Mouse (Mus musculus) kidney, postnatal 0 days (tissue): Measurements from ENCODE around the gene Gm21987. TPM values are rescaled to one million over a fixed set of nuclear protein-coding genes. Genes with fewer than 3 reads are reported as not detected.

Experiments used
- ATAC-seq: fragments of 200-750 bp; cut with Nextera tagmentation; replicated peaks from 2 replicates; pipeline ENCODE4 v1.8.0; 2017; ENCODE audit warnings: low read depth, moderate number of reproducible peaks, moderate TSS enrichment, moderate library complexity; ENCODE audit not compliant: low FRiP score
- DNase-seq: peaks from one replicate; pipeline ENCODE4 v3.0.0-alpha.2; 2016; ENCODE audit warnings: low spot score
- H3K27ac ChIP-seq: fragments of 300-500 bp; sonication (generic); 2 replicates; pipeline ENCODE4 v1.5.1; 2014; ENCODE audit warnings: mild to moderate bottlenecking
- H3K27me3 ChIP-seq: fragments of 300-500 bp; sonication (generic); 2 replicates; pipeline ENCODE4 v1.6.1; 2014; ENCODE audit warnings: low read length, mixed read lengths; ENCODE audit not compliant: insufficient read depth
- H3K36me3 ChIP-seq: fragments of 300-500 bp; sonication (generic); 2 replicates; pipeline ENCODE4 v1.6.1; 2014; ENCODE audit warnings: low read length, mixed read lengths; ENCODE audit not compliant: insufficient read depth
- H3K4me1 ChIP-seq: fragments of 300-500 bp; sonication (generic); replicated peaks from 2 replicates; pipeline ENCODE4 v1.6.1; 2014; ENCODE audit warnings: antibody characterized with exemption, low read length, mixed read lengths; ENCODE audit not compliant: insufficient read depth
- H3K4me2 ChIP-seq: fragments of 300-500 bp; sonication (generic); 2 replicates; pipeline ENCODE4 v1.6.1; 2014; ENCODE audit warnings: mild to moderate bottlenecking, low read length, moderate library complexity, mixed read lengths
- H3K4me3 ChIP-seq: fragments of 300-500 bp; sonication (generic); replicated peaks from 2 replicates; pipeline ENCODE4 v1.5.1; 2014; ENCODE audit warnings: low read depth, low read length
- H3K9ac ChIP-seq: fragments of 300-500 bp; sonication (generic); 2 replicates; pipeline ENCODE4 v1.6.1; 2014; ENCODE audit warnings: low read depth, low read length
- H3K9me3 ChIP-seq: fragments of 300-500 bp; sonication (generic); replicated peaks from 2 replicates; pipeline ENCODE4 v1.6.1; 2016; ENCODE audit warnings: low read length, inconsistent platforms, mixed read lengths
- CTCF ChIP-seq: IDR thresholded peaks from 2 replicates; pipeline ENCODE4 v1.5.1; 2016; ENCODE audit warnings: antibody characterized with exemption, low read depth, mild to moderate bottlenecking, moderate library complexity
- WGBS: fragments of 180-500 bp; shearing (Covaris S2); extraction: QIAGEN DNeasy Blood & Tissue Kit; methylation state at CpG from one replicate; pipeline ENCODE4 v1.1.7; 2014; 5-methylcytosine and 5-hydroxymethylcytosine counted together
- polyA plus RNA-seq: library from polyadenylated mRNA; unstranded; fragments of >200 nt; fragmentation: Nextera tagmentation; extraction: Ambion mirVana; gene quantifications from 2 replicates; pipeline ENCODE4 v1.2.1, GENCODE M21; 2015

Gm21987 gene
- polyA plus RNA-seq, 1 experiment from 2014 or later, result not detected

DNA sequence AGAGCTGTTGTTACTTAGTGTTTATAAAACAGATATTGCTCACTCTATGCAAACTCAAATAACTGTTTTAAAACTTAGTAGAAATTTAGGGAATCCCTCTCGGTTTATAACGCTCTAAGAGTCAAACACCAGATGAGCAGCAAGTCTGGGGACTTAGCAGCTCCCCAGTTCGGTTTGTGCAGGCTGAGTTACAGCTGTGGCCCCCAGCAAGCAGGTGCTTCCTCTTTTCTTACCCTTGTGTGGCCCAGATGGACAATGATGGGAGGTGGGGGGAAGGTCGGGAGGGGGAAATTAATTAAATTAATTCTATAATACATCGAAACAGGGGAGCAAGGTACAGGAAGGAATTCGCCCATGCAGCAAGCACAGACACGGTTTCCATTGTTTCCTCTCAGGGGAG is 39.2 kb upstream of the Gm21987 start:
- no peak overlapping the region for H3K27ac ChIP-seq
- no peak overlapping the region for H3K4me2 ChIP-seq
- DNase-seq (no peak), ATAC-seq (no peak)
- WGBS, result 26% methylated on average over 7 of the region's 7 CpGs
- no peaks in the 10 kb centered on the region for H3K27me3 ChIP-seq
- no peak overlapping the region for H3K9ac ChIP-seq
- H3K4me1 ChIP-seq, result 0 out of 2 replicates have a peak, but pooled peaks cover 4% of the 10 kb centered on the region
- H3K9me3 ChIP-seq, result no peaks in the 10 kb centered on the region
- no peaks in the 10 kb centered on the region for H3K36me3 ChIP-seq
- no peak overlapping the region for H3K4me3 ChIP-seq
- no peak for TF ChIP-seq CTCF

- Histone ChIP-seq H3K27me3 (no peaks in the 10 kb centered on the region), H3K9me3 (no peaks in the 10 kb centered on the region), H3K36me3 (no peaks in the 10 kb centered on the region), H3K4me3 (no peak overlapping the region), H3K4me1 (0 out of 2 replicates have a peak, but pooled peaks cover 4% of the 10 kb centered on the region), H3K9ac (no peak overlapping the region), H3K4me2 (no peak overlapping the region), H3K27ac (no peak overlapping the region)
- no peak for DNase-seq
- 86% methylated on average over 11 of the region's 11 CpGs for WGBS
- no peak for ATAC-seq
- TF ChIP-seq CTCF, result no peak
Observed at GRCm38 (mm10) chr16:38308195-38308594, 38.6 kb upstream of the Gm21987 start.

- H3K4me2 ChIP-seq, result no peak overlapping the region
- ATAC-seq (no peak), DNase-seq (no peak)
- H3K4me3 ChIP-seq, result no peak overlapping the region
- H3K9me3 ChIP-seq, result no peaks in the 10 kb centered on the region
- 63% methylated on average over 9 of the region's 9 CpGs for WGBS
- H3K4me1 ChIP-seq, result no peaks in the 10 kb centered on the region
- no peak overlapping the region for H3K9ac ChIP-seq
- no peaks in the 10 kb centered on the region for H3K36me3 ChIP-seq
- TF ChIP-seq CTCF, result no peak
- no peaks in the 10 kb centered on the region for H3K27me3 ChIP-seq
- no peak overlapping the region for H3K27ac ChIP-seq
Observed at GRCm38 (mm10) chr16:38318492-38318891, 28.3 kb upstream of the Gm21987 start.

- Histone ChIP-seq H3K27me3 (no peaks in the 10 kb centered on the region), H3K4me1 (no peaks in the 10 kb centered on the region), H3K27ac (no peak overlapping the region), H3K4me3 (no peak overlapping the region), H3K4me2 (no peak overlapping the region), H3K9me3 (no peaks in the 10 kb centered on the region), H3K36me3 (no peaks in the 10 kb centered on the region), H3K9ac (no peak overlapping the region)
- 99% methylated on average over 4 of the region's 4 CpGs for WGBS
- TF ChIP-seq CTCF, result no peak
- ATAC-seq (no peak), DNase-seq (no peak)
Observed at GRCm38 (mm10) chr16:38319087-38319486, 27.8 kb upstream of the Gm21987 start.

GRCm38 (mm10) chr16:38321452-38321935 is 25.3 kb upstream of the Gm21987 start:
- Histone ChIP-seq H3K4me2 (no peak overlapping the region), H3K9me3 (no peaks in the 10 kb centered on the region), H3K4me1 (no peaks in the 10 kb centered on the region), H3K36me3 (no peaks in the 10 kb centered on the region), H3K27ac (no peak overlapping the region), H3K9ac (no peak overlapping the region), H3K4me3 (no peak overlapping the region), H3K27me3 (no peaks in the 10 kb centered on the region)
- TF ChIP-seq CTCF, result peak; percentile 71
- peak; percentile 46 for DNase-seq
- WGBS, result 43% methylated on average over 17 of the region's 17 CpGs
- no peak for ATAC-seq

- Histone ChIP-seq H3K27ac (no peak overlapping the region), H3K4me1 (no peaks in the 10 kb centered on the region), H3K9ac (no peak overlapping the region), H3K9me3 (no peaks in the 10 kb centered on the region), H3K4me2 (no peak overlapping the region), H3K27me3 (no peaks in the 10 kb centered on the region), H3K4me3 (no peak overlapping the region), H3K36me3 (no peaks in the 10 kb centered on the region)
- WGBS, result 91% methylated on average over 15 of the region's 15 CpGs
- ATAC-seq, result no peak
- DNase-seq, result no peak
- no peak for TF ChIP-seq CTCF
Observed at GRCm38 (mm10) chr16:38324311-38324710, 22.5 kb upstream of the Gm21987 start.

- Histone ChIP-seq H3K27ac (no peak overlapping the region), H3K9ac (no peak overlapping the region), H3K36me3 (no peaks in the 10 kb centered on the region), H3K4me2 (no peak overlapping the region), H3K4me1 (no peaks in the 10 kb centered on the region), H3K9me3 (no peaks in the 10 kb centered on the region), H3K27me3 (no peaks in the 10 kb centered on the region), H3K4me3 (no peak overlapping the region)
- DNase-seq (no peak), ATAC-seq (no peak)
- 87% methylated on average over 11 of the region's 11 CpGs for WGBS
- no peak for TF ChIP-seq CTCF
Observed at GRCm38 (mm10) chr16:38326778-38327397, 20.0 kb upstream of the Gm21987 start.
